Mouse (Mus musculus) induced T-regulatory cell, adult 2 months (primary cell): ENCODE data around the gene Tal1.

Experiments
- DNase-seq: peaks from one replicate; pipeline ENCODE4 v3.0.0-alpha.2; 2012; ENCODE audit warnings: low read depth

Tal1 gene

DNA sequence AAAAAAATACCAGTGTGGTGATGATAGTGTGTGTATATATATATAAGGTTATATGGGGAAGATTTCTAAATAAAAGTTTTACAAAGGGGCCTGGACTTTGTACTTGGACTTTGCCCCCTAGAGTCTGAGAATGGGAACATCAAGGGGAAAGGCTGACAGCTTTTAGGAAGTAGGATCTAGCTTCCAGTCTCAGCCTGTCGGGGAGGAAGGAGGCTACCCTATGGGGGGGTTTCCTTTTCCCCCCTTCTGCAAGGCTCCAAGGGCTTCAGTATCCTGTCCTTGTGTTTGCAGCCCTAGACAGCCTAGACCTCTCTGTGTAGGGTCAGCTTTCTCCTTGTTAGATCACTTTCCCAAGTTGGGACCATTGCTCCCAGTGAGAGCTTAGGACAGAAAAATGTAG lies 15.4 kb downstream of the Tal1 start:
- DNase-seq: no peak

GRCm38 (mm10) chr4:115074789-115075188 lies 18.6 kb downstream of the Tal1 start:
- DNase-seq: no peak

- DNase-seq: peak; percentile 57
These were observed 19.1 kb downstream of the Tal1 start for GRCm38 (mm10) chr4:115075204-115075915.

GRCm38 (mm10) chr4:115078892-115079820 lies 22.9 kb downstream of the Tal1 start:
- DNase-seq: no peak

- no peak for DNase-seq
These were observed 23.7 kb downstream of the Tal1 start for GRCm38 (mm10) chr4:115079821-115080349.

DNA sequence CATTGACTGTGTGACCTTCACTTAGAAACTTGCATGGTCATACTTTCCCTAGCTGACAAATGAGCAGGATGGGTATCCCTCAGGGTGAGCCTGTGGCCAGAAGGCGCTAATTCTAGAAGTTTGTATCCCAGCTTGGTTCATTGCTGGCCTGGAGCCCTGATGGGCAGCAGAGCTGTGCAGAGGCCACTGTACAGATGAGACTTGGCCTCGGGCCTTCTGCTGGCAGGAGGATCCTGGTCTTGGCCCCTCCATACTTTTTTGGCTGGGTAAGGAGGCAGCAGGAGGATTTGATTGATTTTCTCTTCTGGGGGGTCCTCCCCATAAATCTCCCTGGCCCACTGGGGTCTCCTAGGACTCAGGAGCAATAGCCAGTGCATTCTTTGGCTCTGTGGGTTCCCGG lies 26.8 kb downstream of the Tal1 start:
- no peak for DNase-seq

DNA sequence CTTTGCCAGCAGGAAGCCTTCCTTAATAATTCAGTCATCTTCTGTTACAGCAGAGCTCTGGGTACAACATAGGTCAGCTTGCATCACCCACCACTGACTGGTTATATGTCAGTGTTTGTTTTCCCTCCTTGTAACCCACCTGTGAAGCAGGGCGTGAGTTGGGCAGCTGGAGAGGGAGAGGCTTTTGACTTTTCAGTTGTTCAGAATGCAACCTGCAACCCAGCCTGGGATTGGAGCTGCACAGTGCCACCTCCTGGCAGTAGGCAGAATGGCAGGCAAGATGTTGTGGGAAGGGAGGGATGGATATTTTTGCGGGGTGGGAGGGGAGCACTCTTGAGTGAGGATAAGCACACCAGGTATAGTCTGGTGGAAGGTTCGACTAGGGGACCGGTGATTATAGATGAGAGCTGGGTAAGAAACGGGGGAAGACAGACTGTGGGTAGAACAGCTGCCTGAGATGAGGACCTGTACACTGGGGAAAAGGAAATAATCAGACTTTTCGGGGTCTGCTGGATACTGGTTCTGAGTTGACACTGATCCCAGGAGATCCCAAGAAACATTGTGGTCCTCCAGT lies 29.4 kb downstream of the Tal1 start:
- peak; percentile 74 for DNase-seq

DNA sequence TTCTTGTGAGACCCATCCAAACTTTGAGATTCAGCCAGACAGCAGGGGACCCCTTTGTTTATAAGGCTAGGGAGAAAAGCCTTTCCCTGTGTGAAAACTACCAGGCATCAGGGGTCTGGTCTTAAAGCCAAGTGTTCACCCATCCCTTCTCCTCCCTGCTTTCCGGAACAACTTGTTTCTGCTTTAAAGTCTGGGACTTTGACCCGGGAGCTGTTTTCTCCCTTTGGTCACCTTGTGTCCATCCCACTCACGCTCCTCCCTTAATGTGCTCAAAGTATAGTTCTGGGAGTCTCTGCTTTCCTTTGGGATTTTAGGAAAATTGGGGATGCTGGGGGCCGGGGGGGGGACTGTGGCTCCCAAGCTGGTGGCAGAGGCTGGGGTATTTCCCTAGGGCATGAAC lies 30.0 kb downstream of the Tal1 start:
- DNase-seq: no peak

GRCm38 (mm10) chr4:115086763-115087415 lies 30.7 kb downstream of the Tal1 start:
- no peak for DNase-seq

GRCm38 (mm10) chr4:115088611-115089338 lies 32.5 kb downstream of the Tal1 start, which contains the start of gene Pdzk1ip1:
Pdzk1ip1 (plus strand) TSS chr4:115088708.
- peak; percentile 35 for DNase-seq

DNA sequence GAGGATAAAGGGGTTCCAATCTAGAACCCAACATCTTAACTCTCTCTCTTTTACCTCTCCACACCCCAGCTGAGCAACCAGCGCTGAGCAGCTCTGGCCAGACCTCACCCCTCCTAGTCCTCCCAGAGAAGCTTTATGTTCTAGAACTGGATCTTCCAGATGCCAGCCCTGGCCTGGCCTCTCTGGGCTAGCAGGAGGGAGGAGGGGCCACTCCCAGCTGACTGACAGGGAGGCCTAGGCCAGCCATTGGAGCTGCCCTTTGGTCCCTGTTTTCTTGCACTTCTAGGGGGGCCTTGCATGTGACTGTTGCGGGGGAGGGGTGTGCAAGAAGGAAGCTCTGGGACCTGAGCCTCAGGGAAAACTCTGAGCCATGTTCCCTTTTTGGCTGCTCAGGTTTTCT lies 34.4 kb downstream of the Tal1 start:
- no peak for DNase-seq

DNA sequence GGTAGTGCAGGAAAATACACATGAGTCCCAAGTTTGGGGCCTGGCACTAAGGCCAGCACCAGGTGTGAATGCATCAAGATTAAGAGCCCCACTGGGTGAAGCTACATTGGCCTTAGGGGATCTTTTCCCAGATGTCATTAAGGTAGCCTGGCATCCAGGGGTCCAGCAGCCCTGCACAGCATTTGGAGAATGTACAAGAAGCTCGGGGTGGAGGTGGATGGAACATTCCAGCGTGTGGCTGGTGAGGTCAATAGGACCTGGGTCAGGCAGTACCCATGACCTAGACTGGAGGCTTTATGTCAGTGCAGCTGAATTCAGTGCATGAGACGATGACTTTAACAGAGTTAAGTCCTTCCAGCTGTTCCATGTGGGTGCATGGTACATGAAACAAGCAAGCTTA lies 35.6 kb downstream of the Tal1 start:
- no peak for DNase-seq

DNA sequence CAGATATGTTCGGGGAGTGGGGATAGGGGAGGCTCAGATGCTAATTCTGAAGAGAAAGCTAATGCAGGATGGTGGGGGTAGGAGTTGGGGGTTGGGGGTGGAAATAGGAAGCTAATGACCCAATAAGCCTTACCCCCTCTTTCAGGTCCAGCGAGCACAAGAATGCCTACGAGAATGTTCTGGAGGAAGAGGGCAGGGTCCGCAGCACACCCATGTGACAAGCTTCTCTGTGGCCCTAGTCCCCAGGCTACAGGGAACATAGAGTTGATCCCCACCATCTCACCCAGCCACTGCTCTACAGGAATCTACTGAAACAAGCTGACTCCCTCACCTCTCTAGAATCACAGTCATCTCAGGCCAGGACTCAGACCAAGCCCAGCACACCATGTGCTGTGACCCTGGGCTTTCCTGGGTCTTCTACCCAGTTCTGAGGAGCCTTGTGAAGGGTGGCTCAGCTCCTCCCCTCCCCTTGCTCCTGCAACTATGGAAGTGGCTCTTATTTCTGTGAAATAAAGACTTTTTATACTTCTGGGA lies 37.2 kb downstream of the Tal1 start:
- no peak for DNase-seq

DNA sequence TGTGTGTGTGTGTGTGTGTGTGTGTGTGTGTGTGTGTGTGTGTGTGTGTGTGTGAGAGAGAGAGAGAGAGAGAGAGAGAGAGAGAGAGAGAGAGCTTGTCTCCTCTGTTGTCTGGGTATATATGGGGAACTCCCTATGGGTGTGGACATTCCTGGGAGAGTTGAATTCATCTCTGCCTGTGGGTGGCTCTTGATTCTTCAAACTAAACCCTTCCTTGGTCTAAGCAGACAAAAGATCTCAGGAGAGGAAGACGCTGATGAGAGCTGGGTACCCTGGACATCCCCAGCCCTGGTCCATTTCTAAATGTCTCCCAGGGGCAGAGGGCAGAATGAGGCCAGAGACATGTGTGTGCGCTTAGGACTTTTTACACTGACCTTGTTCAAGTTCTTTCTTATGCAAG lies 37.8 kb downstream of the Tal1 start:
- DNase-seq: no peak

- DNase-seq: peak; percentile 46
These were observed 39.6 kb downstream of the Tal1 start for GRCm38 (mm10) chr4:115095671-115096434.

- DNase-seq: peak; percentile 39
These were observed 40.4 kb downstream of the Tal1 start for GRCm38 (mm10) chr4:115096435-115097145.

DNA sequence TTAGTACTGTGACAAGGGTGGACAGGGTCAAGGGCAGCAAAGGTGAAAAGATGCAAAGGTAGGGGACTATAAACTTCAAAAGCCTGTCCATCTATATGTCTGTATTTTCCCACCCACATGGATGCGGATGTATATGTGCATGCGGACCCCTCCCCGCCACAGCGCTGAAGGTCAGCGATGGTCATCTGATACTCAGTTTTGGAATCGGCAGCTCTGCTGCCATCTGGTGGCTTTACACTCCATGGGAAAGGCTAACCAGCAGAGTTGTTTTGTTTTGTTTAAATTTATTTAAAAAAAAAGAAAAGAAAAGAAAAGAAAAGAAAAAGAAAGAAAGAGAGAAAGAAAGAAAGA lies 40.9 kb downstream of the Tal1 start:
- peak; percentile 44 for DNase-seq

DNA sequence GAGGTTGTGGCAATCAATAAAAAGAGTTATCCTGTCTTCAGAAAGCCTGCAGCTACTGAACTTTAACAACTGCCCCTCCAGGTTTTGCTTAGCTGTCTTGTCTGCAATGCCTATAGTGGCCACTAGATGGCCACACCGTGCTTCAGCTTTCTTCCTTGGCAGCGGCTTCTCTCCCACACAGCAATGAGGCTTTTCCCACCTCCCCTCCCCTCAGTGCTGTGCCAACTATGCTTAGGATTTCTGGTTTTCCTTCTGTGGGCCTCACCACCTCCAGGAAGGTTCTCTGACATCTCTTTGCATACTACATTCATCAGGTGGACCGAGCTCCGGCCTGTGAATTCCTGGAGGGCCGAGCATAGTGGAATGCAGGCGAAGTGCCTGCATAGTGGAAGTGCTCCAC lies 45.5 kb downstream of the Tal1 start:
- DNase-seq: peak; percentile 78

DNA sequence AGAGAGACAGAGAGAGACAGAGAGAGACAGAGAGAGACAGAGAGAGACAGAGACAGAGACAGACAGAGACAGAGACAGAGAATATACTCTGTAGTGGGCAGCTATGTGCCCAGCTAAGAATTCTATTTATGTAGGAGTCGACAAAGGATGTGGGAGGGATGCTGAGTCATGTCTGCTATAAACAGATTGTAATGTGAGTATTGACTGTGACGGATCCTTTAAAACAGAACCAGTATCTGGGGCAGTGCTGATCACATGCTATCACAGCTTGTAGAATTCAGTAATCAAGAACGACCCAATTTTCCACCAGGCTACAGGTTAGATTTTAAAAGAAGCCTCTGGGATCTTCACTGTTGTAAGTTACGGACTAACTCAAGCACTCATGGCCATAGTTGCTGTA lies 47.3 kb downstream of the Tal1 start:
- no peak for DNase-seq

DNA sequence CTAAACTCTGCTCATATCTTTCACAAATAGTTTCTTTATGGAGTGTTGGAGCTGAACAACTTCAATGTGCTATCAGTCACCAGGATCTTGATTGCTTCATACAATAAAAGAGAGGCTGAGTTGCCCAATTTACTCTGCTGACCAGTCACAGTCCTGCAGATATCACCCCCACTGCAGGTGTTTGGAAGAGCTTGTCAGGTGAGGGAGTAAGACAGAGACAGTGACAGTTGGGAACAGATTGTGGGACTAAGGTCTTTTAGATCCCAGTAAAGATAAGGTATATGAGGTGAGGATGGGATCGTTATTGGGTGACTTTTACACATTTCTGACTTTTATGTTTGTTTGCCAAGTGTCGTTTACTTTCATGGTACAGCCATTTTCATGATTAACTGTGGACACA lies 54.9 kb downstream of the Tal1 start:
- no peak for DNase-seq
